36 mouse cellular contexts compared by ENCODE assay signal in genomic region chr8:13063112-13063511, GRCm38 (mm10). TPM values are rescaled to one million over a fixed set of nuclear protein-coding genes. Genes with fewer than 3 reads are reported as not detected.
DNase-seq lines count a peak whose midpoint lies in the region; ATAC-seq and TF ChIP-seq lines count a peak whose summit lies in the region.
"Had no signal": no experiment of that assay in that cellular context is flagged by ENCODE, and none has a peak within 500 bp of the region (broad histone marks: within the 10 kb centered on the region; RNA-seq: fewer than 3 reads in every experiment).

No protein-coding gene starts in this region.

- DNase-seq in liver, adult 2 months (ENCODE audit: extremely low read depth, low read depth, low spot score) = no peak
- DNase-seq in liver, embryonic 11.5 days (ENCODE audit: low spot score) = no peak
- DNase-seq in lung, adult 2 months = peak; percentile 35
- peak; percentile 13 for DNase-seq in lung, postnatal 14 days
- DNase-seq in stomach, postnatal 0 days (ENCODE audit: low spot score) = peak; percentile 74
- no peak for DNase-seq in left cerebral cortex, postnatal 4 days
- no peak for DNase-seq in thymus, adult 18-20 months
- DNase-seq: adrenal gland, postnatal 14 days; cerebellum, adult 11-12 months; cerebellum, postnatal 14 days; gastrocnemius, postnatal 14 days; heart, adult 11 months; heart, postnatal 4 days; kidney, adult 8-10 months; kidney, postnatal 14 days; liver, embryonic 13.5 days; thymus, postnatal 25 days had no signal

- WGBS in liver, adult 2 months = 56% methylated on average over 16 of the region's 16 CpGs
- WGBS in liver, embryonic 11.5 days = 78% methylated on average over 16 of the region's 16 CpGs
- WGBS in lung, adult 2 months = 47% methylated on average over 16 of the region's 16 CpGs
- WGBS in stomach, postnatal 0 days = 48% methylated on average over 16 of the region's 16 CpGs
- WGBS in kidney, embryonic 14.5 days = 71% methylated on average over 16 of the region's 16 CpGs

- TF ChIP-seq CTCF in liver, adult 2 months (IDR thresholded peaks at IDR 0.05; ENCODE audit: low read depth, low read length) = no peak
- TF ChIP-seq CTCF in lung, adult 2 months (IDR thresholded peaks at IDR 0.05; ENCODE audit: insufficient read depth, low read length) = no peak
- no peak for TF ChIP-seq CTCF in stomach, postnatal 0 days (IDR thresholded peaks at IDR 0.05; ENCODE audit: low read depth)

- no peaks in the 10 kb centered on the region for H3K9me3 ChIP-seq in liver, embryonic 11.5 days (ENCODE audit: control insufficient read depth, low read length)
- H3K9me3 ChIP-seq in stomach, postnatal 0 days (ENCODE audit: control insufficient read depth, low read length) = no peaks in the 10 kb centered on the region
- H3K9me3 ChIP-seq in kidney, embryonic 14.5 days (ENCODE audit: control insufficient read depth, low read length) = no peaks in the 10 kb centered on the region
- H3K9me3 ChIP-seq: G1E; hindbrain, embryonic 13.5 days; limb, embryonic 12.5 days; liver, embryonic 13.5 days; midbrain, embryonic 13.5 days; neural tube, embryonic 13.5 days had no signal

- peaks cover 16% of the 10 kb centered on the region for H3K79me2 ChIP-seq in liver, adult 2 months (ENCODE audit: control insufficient read depth, insufficient read depth, low read length)

- H3K27ac ChIP-seq in liver, adult 2 months (replicated peaks; ENCODE audit: insufficient read depth, low read depth, low read length) = peak overlapping the region; percentile 30
- no peak overlapping the region for H3K27ac ChIP-seq in liver, embryonic 11.5 days (ENCODE audit: low read depth, low read length)
- peak overlapping the region; percentile 63; the same call in 1 of the 2 replicates for H3K27ac ChIP-seq in stomach, postnatal 0 days (replicated peaks)
- H3K27ac ChIP-seq in kidney, embryonic 14.5 days (ENCODE audit: low read depth, low read length) = no peak overlapping the region
- H3K27ac ChIP-seq: hindbrain, embryonic 13.5 days; limb, embryonic 12.5 days; liver, embryonic 13.5 days; macrophage; midbrain, embryonic 13.5 days; neural tube, embryonic 13.5 days had no signal

- H3K4me1 ChIP-seq in liver, adult 2 months (ENCODE audit: control insufficient read depth, insufficient read depth, low read length) = peaks cover 18% of the 10 kb centered on the region
- no peaks in the 10 kb centered on the region; the same call in 1 of the 2 replicates for H3K4me1 ChIP-seq in liver, embryonic 11.5 days (replicated peaks; ENCODE audit: control insufficient read depth, insufficient read depth, low read length)
- H3K4me1 ChIP-seq in lung, adult 2 months (ENCODE audit: control insufficient read depth, insufficient read depth, low read length) = no peaks in the 10 kb centered on the region
- no peaks in the 10 kb centered on the region for H3K4me1 ChIP-seq in stomach, postnatal 0 days (replicated peaks; ENCODE audit: control insufficient read depth, insufficient read depth)
- H3K4me1 ChIP-seq in kidney, embryonic 14.5 days (ENCODE audit: control insufficient read depth, insufficient read depth, low read length) = no peaks in the 10 kb centered on the region
- H3K4me1 ChIP-seq: hindbrain, embryonic 13.5 days; limb, embryonic 12.5 days; midbrain, embryonic 13.5 days; neural tube, embryonic 13.5 days had no signal

- TF ChIP-seq EP300 in stomach, postnatal 0 days (optimal IDR thresholded peaks at IDR 0.05) = no peak

- TF ChIP-seq POLR2A in liver, adult 2 months (IDR thresholded peaks at IDR 0.05; ENCODE audit: extremely low read depth, insufficient read depth, low read length) = no peak
- no peak for TF ChIP-seq POLR2A in lung, adult 2 months (IDR thresholded peaks at IDR 0.05; ENCODE audit: borderline replicate concordance, extremely low read depth, low read depth, low read length)

- H3K36me3 ChIP-seq in liver, adult 2 months (ENCODE audit: control insufficient read depth, insufficient read depth, low read length) = peaks cover 36% of the 10 kb centered on the region
- H3K36me3 ChIP-seq in liver, embryonic 11.5 days (ENCODE audit: control insufficient read depth, insufficient read depth, low read length) = no peaks in the 10 kb centered on the region
- H3K36me3 ChIP-seq in stomach, postnatal 0 days (ENCODE audit: control insufficient read depth, insufficient read depth, low read length) = no peaks in the 10 kb centered on the region
- H3K36me3 ChIP-seq in kidney, embryonic 14.5 days (ENCODE audit: control insufficient read depth, insufficient read depth, low read length) = no peaks in the 10 kb centered on the region
- H3K36me3 ChIP-seq: G1E; hindbrain, embryonic 13.5 days; limb, embryonic 12.5 days; liver, embryonic 13.5 days; midbrain, embryonic 13.5 days; neural tube, embryonic 13.5 days had no signal

- ATAC-seq in liver, embryonic 11.5 days (replicated peaks; ENCODE audit: low FRiP score) = no peak
- ATAC-seq in stomach, postnatal 0 days (ENCODE audit: low FRiP score, low TSS enrichment) = peak; percentile 83
- no peak for ATAC-seq in kidney, embryonic 14.5 days (ENCODE audit: low FRiP score, low TSS enrichment)
- ATAC-seq: forebrain, embryonic 14.5 days; midbrain, embryonic 13.5 days; Patski had no signal

- H3K4me2 ChIP-seq in liver, embryonic 11.5 days = no peak overlapping the region
- no peak overlapping the region for H3K4me2 ChIP-seq in stomach, postnatal 0 days (replicated peaks; ENCODE audit: low read depth)
- no peak overlapping the region for H3K4me2 ChIP-seq in kidney, embryonic 14.5 days (replicated peaks; ENCODE audit: low read depth, low read length)
- H3K4me2 ChIP-seq: heart, embryonic 11.5 days; hindbrain, embryonic 13.5 days; limb, embryonic 12.5 days; midbrain, embryonic 13.5 days; neural tube, embryonic 13.5 days had no signal

- no peaks in the 10 kb centered on the region for H3K27me3 ChIP-seq in liver, adult 2 months (ENCODE audit: control insufficient read depth, insufficient read depth, low read length)
- H3K27me3 ChIP-seq in liver, embryonic 11.5 days (replicated peaks; ENCODE audit: control insufficient read depth, insufficient read depth, low read length) = no peaks in the 10 kb centered on the region
- H3K27me3 ChIP-seq in stomach, postnatal 0 days (ENCODE audit: control insufficient read depth, insufficient read depth, low read length) = no peaks in the 10 kb centered on the region
- no peaks in the 10 kb centered on the region for H3K27me3 ChIP-seq in kidney, embryonic 14.5 days (ENCODE audit: control insufficient read depth, insufficient read depth, low read length)
- H3K27me3 ChIP-seq: hindbrain, embryonic 13.5 days; limb, embryonic 12.5 days; liver, embryonic 13.5 days; midbrain, embryonic 13.5 days; neural tube, embryonic 13.5 days had no signal

- peak overlapping the region; percentile 57 for H3K9ac ChIP-seq in liver, adult 2 months (ENCODE audit: low read depth, low read length)
- H3K9ac ChIP-seq in liver, embryonic 11.5 days (ENCODE audit: low read depth, low read length) = no peak overlapping the region
- no peak overlapping the region for H3K9ac ChIP-seq in stomach, postnatal 0 days (ENCODE audit: low read length)
- H3K9ac ChIP-seq in kidney, embryonic 14.5 days (ENCODE audit: low read depth, low read length) = no peak overlapping the region
- H3K9ac ChIP-seq: hindbrain, embryonic 13.5 days; limb, embryonic 12.5 days; liver, embryonic 13.5 days; midbrain, embryonic 13.5 days; neural tube, embryonic 13.5 days had no signal

- intact Hi-C loops in left cerebral cortex, postnatal 4 days (cut with DNase I) = no loop called here

- no peak overlapping the region for H3K4me3 ChIP-seq in liver, adult 2 months (ENCODE audit: insufficient read depth, low read depth, low read length)
- H3K4me3 ChIP-seq in liver, embryonic 11.5 days (ENCODE audit: low read depth, low read length) = no peak overlapping the region
- no peak overlapping the region for H3K4me3 ChIP-seq in lung, adult 2 months (replicated peaks; ENCODE audit: extremely low read depth, low read depth, low read length)
- H3K4me3 ChIP-seq in stomach, postnatal 0 days (ENCODE audit: low read depth, low read length) = no peak overlapping the region
- no peak overlapping the region for H3K4me3 ChIP-seq in kidney, embryonic 14.5 days (ENCODE audit: low read length)
- H3K4me3 ChIP-seq: hindbrain, embryonic 13.5 days; limb, embryonic 12.5 days; midbrain, embryonic 13.5 days; neural tube, embryonic 13.5 days had no signal

RNA-seq across cellular contexts. Expression of gene Proz, which starts 2.4 kb away (rescaled TPM):
- total RNA-seq in liver, adult 2 months (2014; rRNA removed) = 240 and 252 TPM in 2 replicates
- 374 and 460 TPM in 2 replicates for polyA plus RNA-seq in liver, adult 2 months (2012; rRNA removed)
- polyA plus RNA-seq in liver, embryonic 11.5 days (2014; fragmentation: Nextera tagmentation; extraction: Ambion mirVana) = 13.5 and 15.9 TPM in 2 replicates
- polyA plus RNA-seq in lung, adult 2 months (2012; rRNA removed) = 3.2 and 4.5 TPM in 2 replicates
- polyA plus RNA-seq in stomach, postnatal 0 days (2015; fragmentation: Nextera tagmentation; extraction: Ambion mirVana) = 6.7 and 7.4 TPM in 2 replicates
- 0.43 and 0.51 TPM in 2 replicates for polyA plus RNA-seq in kidney, embryonic 14.5 days (2014; fragmentation: Nextera tagmentation; extraction: Ambion mirVana)
- total RNA-seq in left cerebral cortex, postnatal 4 days (2021) = not detected
- total RNA-seq: gastrocnemius, postnatal 14 days; heart, postnatal 4 days; layer of hippocampus, adult 18-20 months; layer of hippocampus, postnatal 10 days; left cerebral cortex, adult 18-20 months; left cerebral cortex, postnatal 14 days; megakaryocyte-erythroid progenitor cell, adult 5-6 weeks had no signal
- polyA plus RNA-seq: G1E, macrophage had no signal

RNA-seq across cellular contexts. Expression of gene F10, which starts 26.0 kb away (rescaled TPM):
- total RNA-seq in liver, adult 2 months (2014; rRNA removed) = 374 and 399 TPM in 2 replicates
- polyA plus RNA-seq in liver, adult 2 months (2012; rRNA removed) = 267 and 371 TPM in 2 replicates
- polyA plus RNA-seq in liver, embryonic 11.5 days (2014; fragmentation: Nextera tagmentation; extraction: Ambion mirVana) = 59.5 and 61.1 TPM in 2 replicates
- polyA plus RNA-seq in lung, adult 2 months (2012; rRNA removed) = 6.0 and 18.5 TPM in 2 replicates
- 1.1 and 1.9 TPM in 2 replicates for polyA plus RNA-seq in stomach, postnatal 0 days (2015; fragmentation: Nextera tagmentation; extraction: Ambion mirVana)
- polyA plus RNA-seq in kidney, embryonic 14.5 days (2014; fragmentation: Nextera tagmentation; extraction: Ambion mirVana) = 0.34 and 0.43 TPM in 2 replicates
- total RNA-seq in left cerebral cortex, postnatal 4 days (2021) = under 1 TPM in 1 of 2 experiments, not detected in 1; 0.80 TPM
- total RNA-seq: gastrocnemius, postnatal 14 days; layer of hippocampus, adult 18-20 months; layer of hippocampus, postnatal 10 days; left cerebral cortex, adult 18-20 months; left cerebral cortex, postnatal 14 days had no signal
- polyA plus RNA-seq: cortical plate, adult 2 months; forebrain, embryonic 14.5 days; G1E; Patski had no signal

RNA-seq across cellular contexts. Expression of gene F7, which starts 37.3 kb away (rescaled TPM):
- total RNA-seq in liver, adult 2 months (2014; rRNA removed) = 95.0 and 117 TPM in 2 replicates
- 173 and 185 TPM in 2 replicates for polyA plus RNA-seq in liver, adult 2 months (2012; rRNA removed)
- polyA plus RNA-seq in liver, embryonic 11.5 days (2014; fragmentation: Nextera tagmentation; extraction: Ambion mirVana) = 2.9 and 3.8 TPM in 2 replicates
- 8.5 and 27.2 TPM in 2 replicates for polyA plus RNA-seq in lung, adult 2 months (2012; rRNA removed)
- 0.12 TPM in 1 of 2 replicates, not detected in the other for polyA plus RNA-seq in stomach, postnatal 0 days (2015; fragmentation: Nextera tagmentation; extraction: Ambion mirVana)
- polyA plus RNA-seq in kidney, embryonic 14.5 days (2014; fragmentation: Nextera tagmentation; extraction: Ambion mirVana) = not detected in 2 replicates
- under 1 TPM in 1 of 2 experiments, not detected in 1; 0.20 TPM for total RNA-seq in left cerebral cortex, postnatal 4 days (2021)
- total RNA-seq: gastrocnemius, postnatal 14 days; heart, postnatal 4 days; megakaryocyte-erythroid progenitor cell, adult 5-6 weeks had no signal
- polyA plus RNA-seq: embryonic facial prominence, embryonic 11.5 days; forebrain, embryonic 14.5 days; G1E; heart, embryonic 11.5 days; heart, embryonic 16.5 days; hindbrain, embryonic 13.5 days; limb, embryonic 12.5 days; midbrain, embryonic 13.5 days; Patski; stomach, embryonic 14.5 days had no signal

RNA-seq across cellular contexts. Expression of gene Pcid2, which starts 42.1 kb away (rescaled TPM):
- 7.0 and 11.2 TPM in 2 replicates for total RNA-seq in liver, adult 2 months (2014; rRNA removed)
- polyA plus RNA-seq in liver, adult 2 months (2012; rRNA removed) = 11.6 and 12.2 TPM in 2 replicates
- 38.8 and 46.0 TPM in 2 replicates for polyA plus RNA-seq in liver, embryonic 11.5 days (2014; fragmentation: Nextera tagmentation; extraction: Ambion mirVana)
- 21.3 and 22.1 TPM in 2 replicates for polyA plus RNA-seq in lung, adult 2 months (2012; rRNA removed)
- polyA plus RNA-seq in stomach, postnatal 0 days (2015; fragmentation: Nextera tagmentation; extraction: Ambion mirVana) = 13.9 and 15.1 TPM in 2 replicates
- polyA plus RNA-seq in kidney, embryonic 14.5 days (2014; fragmentation: Nextera tagmentation; extraction: Ambion mirVana) = 36.2 and 50.3 TPM in 2 replicates
- total RNA-seq in left cerebral cortex, postnatal 4 days (2021) = 10 to 100 TPM; 31.5 to 33.8 TPM

RNA-seq across cellular contexts. Expression of gene Cul4a, which starts 42.3 kb away (rescaled TPM):
- 85.4 and 95.0 TPM in 2 replicates for total RNA-seq in liver, adult 2 months (2014; rRNA removed)
- polyA plus RNA-seq in liver, adult 2 months (2012; rRNA removed) = 42.4 and 46.0 TPM in 2 replicates
- 111 and 123 TPM in 2 replicates for polyA plus RNA-seq in liver, embryonic 11.5 days (2014; fragmentation: Nextera tagmentation; extraction: Ambion mirVana)
- 37.3 and 41.4 TPM in 2 replicates for polyA plus RNA-seq in lung, adult 2 months (2012; rRNA removed)
- polyA plus RNA-seq in stomach, postnatal 0 days (2015; fragmentation: Nextera tagmentation; extraction: Ambion mirVana) = 47.1 and 52.6 TPM in 2 replicates
- 60.3 and 110 TPM in 2 replicates for polyA plus RNA-seq in kidney, embryonic 14.5 days (2014; fragmentation: Nextera tagmentation; extraction: Ambion mirVana)
- total RNA-seq in left cerebral cortex, postnatal 4 days (2021) = 10 to 100 TPM; 67.0 to 67.3 TPM

Comparison
In these comparisons a context has a peak if more than half of its experiments do, and no peak if none do; other contexts are left out.
1. H3K27ac ChIP-seq: peak in liver, adult 2 months (single experiment) and stomach, postnatal 0 days (single experiment); none in liver, embryonic 11.5 days (single experiment) and kidney, embryonic 14.5 days (single experiment).
2. RNA of gene Proz, which starts 2.4 kb away (polyA plus RNA-seq): 374 to 460 TPM in liver, adult 2 months; 13.5 to 15.9 TPM in liver, embryonic 11.5 days, 6.7 to 7.4 TPM in stomach, postnatal 0 days, 3.2 to 4.5 TPM in lung, adult 2 months and 0.43 to 0.51 TPM in kidney, embryonic 14.5 days; every median in the first group is over 10 times any median in the second.
3. DNase-seq: peak in lung, adult 2 months (single experiment), lung, postnatal 14 days (single experiment) and stomach, postnatal 0 days (single experiment); none in liver, adult 2 months (single experiment), liver, embryonic 11.5 days (single experiment), left cerebral cortex, postnatal 4 days (single experiment) and thymus, adult 18-20 months (0 of 2).